Mouse (Mus musculus): ENCODE measurements at regions not wholly inside any gene's neighbourhood (a gene's known extent, or its start where the extent isn't known, plus 50 kb on each side); places are given as distances from the start of the nearest gene placed in this dataset.

DNA sequence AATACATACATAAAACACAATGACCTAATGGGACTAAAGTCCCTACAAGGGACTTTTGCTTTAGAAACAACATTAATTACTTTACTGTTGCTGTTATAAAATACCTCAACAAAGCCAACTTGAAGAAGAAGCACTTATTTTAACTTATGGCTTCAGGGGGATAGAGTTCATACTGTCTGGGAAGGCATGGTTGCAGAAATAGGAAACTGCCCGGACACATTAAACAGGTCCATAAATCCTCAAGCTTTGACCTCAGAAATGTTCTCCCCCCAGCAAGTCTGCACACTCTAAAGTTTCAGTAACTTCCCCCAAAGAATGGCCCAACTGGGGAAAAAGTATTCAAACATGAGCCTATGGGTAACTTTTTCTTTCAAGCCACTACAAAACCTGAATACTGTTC, 380.9 kb downstream of the Efhb start:
- no peak for TF ChIP-seq CTCF (IDR thresholded peaks at IDR 0.05; ENCODE audit: borderline replicate concordance, extremely low read depth, insufficient read depth, insufficient read length)
- TF ChIP-seq POLR2A (IDR thresholded peaks at IDR 0.05; ENCODE audit: borderline replicate concordance, extremely low read depth, insufficient read depth, insufficient read length, poor library complexity, severe bottlenecking) = no peak
